Mouse (Mus musculus): Measurements from ENCODE around the gene Dab1.

GRCm38 (mm10) chr4:104366491-104366890 is 747.3 kb downstream of the Dab1 start:
- TF ChIP-seq CTCF (IDR thresholded peaks at IDR 0.05; ENCODE audit: control insufficient read depth, insufficient read depth, insufficient read length) (no peak), USF1 (IDR thresholded peaks at IDR 0.05; ENCODE audit: low read depth) (no peak), MAX (IDR thresholded peaks at IDR 0.05) (no peak), MYOD1 (IDR thresholded peaks at IDR 0.05; ENCODE audit: control insufficient read depth, insufficient read length, low read depth) (no peak), FOSL1 (IDR thresholded peaks at IDR 0.05; ENCODE audit: insufficient read depth, low read length, poor library complexity, severe bottlenecking) (no peak), MYOG (IDR thresholded peaks at IDR 0.05; ENCODE audit: control insufficient read depth, extremely low read depth, insufficient read length) (no peak)
